Mouse (Mus musculus): ENCODE results near the gene Myo9b.

The Myo9b gene

GRCm38 (mm10) chr8:71367529-71368176 is 95.1 kb downstream of the Myo9b start:
- ATAC-seq (ENCODE audit: low TSS enrichment) = no peak

GRCm38 (mm10) chr8:71368366-71368765 is 95.9 kb downstream of the Myo9b start:
- ATAC-seq (ENCODE audit: low TSS enrichment) = no peak

- ATAC-seq (ENCODE audit: low TSS enrichment) = no peak
These were observed 96.7 kb downstream of the Myo9b start for GRCm38 (mm10) chr8:71369040-71369718.

- ATAC-seq (ENCODE audit: low TSS enrichment) = no peak
These were observed 98.3 kb downstream of the Myo9b start for GRCm38 (mm10) chr8:71370711-71371235.

GRCm38 (mm10) chr8:71371236-71371848 is 98.8 kb downstream of the Myo9b start, which contains the start of gene Ocel1:
TSS of gene Ocel1 (plus strand) at chr8:71371298.
- peak; percentile 74 for ATAC-seq (ENCODE audit: low TSS enrichment)

GRCm38 (mm10) chr8:71372427-71372826 is 99.9 kb downstream of the Myo9b start:
- no peak for ATAC-seq (ENCODE audit: low TSS enrichment)

- ATAC-seq (ENCODE audit: low TSS enrichment) = no peak
These were observed 100.5 kb downstream of the Myo9b start for GRCm38 (mm10) chr8:71373000-71373399.

GRCm38 (mm10) chr8:71374616-71375206 is 102.2 kb downstream of the Myo9b start:
- ATAC-seq (ENCODE audit: low TSS enrichment) = no peak

- ATAC-seq (ENCODE audit: low TSS enrichment) = peak; percentile 22; the same call in 1 of the 2 replicates
These were observed 103.3 kb downstream of the Myo9b start for GRCm38 (mm10) chr8:71375581-71376422.

- no peak for ATAC-seq (ENCODE audit: low TSS enrichment)
These were observed 104.0 kb downstream of the Myo9b start for GRCm38 (mm10) chr8:71376423-71377030.

- ATAC-seq (ENCODE audit: low TSS enrichment) = no peak
These were observed 106.5 kb downstream of the Myo9b start for GRCm38 (mm10) chr8:71379008-71379407.

- no peak for ATAC-seq (ENCODE audit: low TSS enrichment)
These were observed 107.1 kb downstream of the Myo9b start for GRCm38 (mm10) chr8:71379512-71380075.

- ATAC-seq (ENCODE audit: low TSS enrichment) = no peak
These were observed 108.0 kb downstream of the Myo9b start for GRCm38 (mm10) chr8:71380178-71381171.

- ATAC-seq (ENCODE audit: low TSS enrichment) = peak; percentile 8; the same call in 1 of the 2 replicates
These were observed 109.0 kb downstream of the Myo9b start, which contains the start of gene Nr2f6 for GRCm38 (mm10) chr8:71381421-71381970. TSS of gene Nr2f6 (minus strand) at chr8:71381960.

- ATAC-seq (ENCODE audit: low TSS enrichment) = peak; percentile 39
These were observed 109.8 kb downstream of the Myo9b start for GRCm38 (mm10) chr8:71381971-71382961.

- no peak for ATAC-seq (ENCODE audit: low TSS enrichment)
These were observed 110.9 kb downstream of the Myo9b start for GRCm38 (mm10) chr8:71383396-71383795.

- no peak for ATAC-seq (ENCODE audit: low TSS enrichment)
These were observed 111.3 kb downstream of the Myo9b start for GRCm38 (mm10) chr8:71383860-71384259.
